Mouse (Mus musculus): ENCODE measurements around the gene Hoxd1.

- no peak for TF ChIP-seq POLR2A (IDR thresholded peaks at IDR 0.05; ENCODE audit: extremely low read depth, insufficient read depth, low read length)
- TF ChIP-seq CTCF (IDR thresholded peaks at IDR 0.05; ENCODE audit: low read depth, low read length), result no peak
These were observed 29.5 kb upstream of the Hoxd1 start for GRCm38 (mm10) chr2:74733317-74733661.
